Mouse (Mus musculus) limb, embryonic 14.5 days (tissue): ENCODE measurements around the gene Gm8279. TPM values are rescaled to one million over a fixed set of nuclear protein-coding genes. Genes with fewer than 3 reads are reported as not detected.
"Not testable (repeated sequence)": the region's sequence is repeated elsewhere in the genome, so short reads cannot be mapped to it uniquely, and the experiment has no call there.

Experiments used
- ATAC-seq: fragments of 200-750 bp; cut with Nextera tagmentation; 2 replicates; pipeline ENCODE4 v1.8.0; 2017; ENCODE audit warnings: low read depth, moderate number of reproducible peaks, moderate TSS enrichment; ENCODE audit not compliant: low FRiP score
- DNase-seq: peaks from one replicate; pipeline ENCODE4 v3.0.0-alpha.2; 2015; ENCODE audit warnings: low spot score
- H3K27ac ChIP-seq: fragments of 300-500 bp; sonication (generic); replicated peaks from 2 replicates; pipeline ENCODE4 v1.5.1; 2014; ENCODE audit warnings: low read depth, mild to moderate bottlenecking, low read length, moderate library complexity, mixed read lengths
- H3K27me3 ChIP-seq: fragments of 300-500 bp; sonication (generic); 2 replicates; pipeline ENCODE4 v1.6.1; 2014; ENCODE audit warnings: low read length, mixed read lengths; ENCODE audit not compliant: control insufficient read depth, insufficient read depth
- H3K36me3 ChIP-seq: fragments of 300-500 bp; sonication (generic); 2 replicates; pipeline ENCODE4 v1.6.1; 2014; ENCODE audit warnings: mild to moderate bottlenecking, low read length, moderate library complexity, mixed read lengths; ENCODE audit not compliant: control insufficient read depth, insufficient read depth
- H3K4me1 ChIP-seq: fragments of 300-500 bp; sonication (generic); 2 replicates; pipeline ENCODE4 v1.6.1; 2014; ENCODE audit warnings: antibody characterized with exemption, low read length, mixed read lengths; ENCODE audit not compliant: control insufficient read depth, insufficient read depth
- H3K4me2 ChIP-seq: fragments of 300-500 bp; sonication (generic); replicated peaks from 2 replicates; pipeline ENCODE4 v1.6.1; 2014; ENCODE audit warnings: low read depth, mild to moderate bottlenecking, low read length, moderate library complexity; ENCODE audit not compliant: severe bottlenecking
- H3K4me3 ChIP-seq: fragments of 300-500 bp; sonication (generic); replicated peaks from 2 replicates; pipeline ENCODE4 v1.5.1; 2014; ENCODE audit warnings: low read length
- H3K9ac ChIP-seq: fragments of 300-500 bp; sonication (generic); 2 replicates; pipeline ENCODE4 v1.6.1; 2014; ENCODE audit warnings: mild to moderate bottlenecking, low read depth, low read length, moderate library complexity; ENCODE audit not compliant: severe bottlenecking
- H3K9me3 ChIP-seq: fragments of 300-500 bp; sonication (generic); 2 replicates; pipeline ENCODE4 v1.6.1; 2016; ENCODE audit warnings: low read length; ENCODE audit not compliant: control insufficient read depth
- WGBS: fragments of 180-500 bp; shearing (Covaris S2); extraction: QIAGEN DNeasy Blood & Tissue Kit; methylation state at CpG from one replicate; pipeline ENCODE4 v1.1.7; 2014; 5-methylcytosine and 5-hydroxymethylcytosine counted together
- polyA plus RNA-seq, 2 experiments: library from polyadenylated mRNA; depleted of rRNA in 1 of 2; stranded (reverse) in 1 of 2; unstranded in 1 of 2; fragments of >200 nt; fragmentation: Nextera tagmentation in 1 of 2; extraction: Ambion mirVana in 1 of 2; gene quantifications; 2 replicates each; pipeline versions ENCODE4 v1.2.1 to v1.2.3; 2012 to 2014

Gene Gm8279
- polyA plus RNA-seq (2012; rRNA removed) (not detected in 2 replicates), polyA plus RNA-seq (2014; fragmentation: Nextera tagmentation; extraction: Ambion mirVana) (not detected in 2 replicates)

GRCm38 (mm10) chr14:5131219-5131618, at the start of gene Gm8279:
Gene Gm8279, plus strand, starts transcription at chr14:5131519.
- H3K4me3 ChIP-seq, H3K36me3 ChIP-seq, H3K4me2 ChIP-seq, H3K27ac ChIP-seq, H3K9me3 ChIP-seq, ATAC-seq, H3K9ac ChIP-seq, H3K4me1 ChIP-seq, DNase-seq, H3K27me3 ChIP-seq: not testable (repeated sequence)
- 80% methylated on average over 2 of the region's 2 CpGs for WGBS

- WGBS, result no CpG with 5 or more reads among the region's 1 CpGs
- not testable (repeated sequence) for DNase-seq, H3K27me3 ChIP-seq
Observed at GRCm38 (mm10) chr14:5164235-5164634, 32.9 kb downstream of the Gm8279 start, which contains the start of gene Gm3317. Gene Gm3317, plus strand, starts transcription at chr14:5164535.

GRCm38 (mm10) chr14:5185493-5185892, 54.2 kb downstream of the Gm8279 start, which contains the start of gene Gm8271:
Gene Gm8271, plus strand, starts transcription at chr14:5185793.
- WGBS, result no CpG with 5 or more reads among the region's 3 CpGs
- not testable (repeated sequence) for ATAC-seq, H3K36me3 ChIP-seq, H3K4me2 ChIP-seq, H3K9ac ChIP-seq, H3K4me1 ChIP-seq, H3K27me3 ChIP-seq, DNase-seq, H3K27ac ChIP-seq, H3K4me3 ChIP-seq, H3K9me3 ChIP-seq

More at GRCm38 (mm10) chr14:5164235-5164634, 32.9 kb downstream of the Gm8279 start, which contains the start of gene Gm3317:
- not testable (repeated sequence) for H3K36me3 ChIP-seq, H3K4me2 ChIP-seq, H3K27ac ChIP-seq, H3K9me3 ChIP-seq, H3K9ac ChIP-seq, H3K4me1 ChIP-seq, ATAC-seq, H3K4me3 ChIP-seq

Other genes starting within 250 kb of the Gm8279 start
- 0.09 TPM in 1 of 2 replicates, not detected in the other for gene Gm3278, start 239.1 kb upstream of the Gm8279 start, polyA plus RNA-seq (2012; rRNA removed)
- not detected in 2 replicates for gene Gm3278, start 239.1 kb upstream of the Gm8279 start, polyA plus RNA-seq (2014; fragmentation: Nextera tagmentation; extraction: Ambion mirVana)
- not detected in 2 replicates for gene Gm8297, start 147.6 kb upstream of the Gm8279 start, polyA plus RNA-seq (2012; rRNA removed)
- not detected in 2 replicates for gene Gm8297, start 147.6 kb upstream of the Gm8279 start, polyA plus RNA-seq (2014; fragmentation: Nextera tagmentation; extraction: Ambion mirVana)
- not detected in 2 replicates for gene Gm3298, start 115.6 kb upstream of the Gm8279 start, polyA plus RNA-seq (2012; rRNA removed)
- not detected in 2 replicates for gene Gm3298, start 115.6 kb upstream of the Gm8279 start, polyA plus RNA-seq (2014; fragmentation: Nextera tagmentation; extraction: Ambion mirVana)
- not detected in 2 replicates for gene 4930555G01Rik, start 80.9 kb upstream of the Gm8279 start, polyA plus RNA-seq (2012; rRNA removed)
- not detected in 2 replicates for gene 4930555G01Rik, start 80.9 kb upstream of the Gm8279 start, polyA plus RNA-seq (2014; fragmentation: Nextera tagmentation; extraction: Ambion mirVana)
- gene Gm8281, start 60.5 kb upstream of the Gm8279 start, polyA plus RNA-seq (2012; rRNA removed), result 1.1 and 2.1 TPM in 2 replicates
- 0.32 and 0.43 TPM in 2 replicates for gene Gm8281, start 60.5 kb upstream of the Gm8279 start, polyA plus RNA-seq (2014; fragmentation: Nextera tagmentation; extraction: Ambion mirVana)
- gene Gm3317, start 33.0 kb downstream of the Gm8279 start, polyA plus RNA-seq (2012; rRNA removed), result not detected in 2 replicates
- not detected in 2 replicates for gene Gm3317, start 33.0 kb downstream of the Gm8279 start, polyA plus RNA-seq (2014; fragmentation: Nextera tagmentation; extraction: Ambion mirVana)
- not detected in 2 replicates for gene Gm8271, start 54.3 kb downstream of the Gm8279 start, polyA plus RNA-seq (2012; rRNA removed)
- not detected in 2 replicates for gene Gm8271, start 54.3 kb downstream of the Gm8279 start, polyA plus RNA-seq (2014; fragmentation: Nextera tagmentation; extraction: Ambion mirVana)
- gene Gm3526, start 129.1 kb downstream of the Gm8279 start, polyA plus RNA-seq (2012; rRNA removed), result not detected in 2 replicates
- not detected in 2 replicates for gene Gm3526, start 129.1 kb downstream of the Gm8279 start, polyA plus RNA-seq (2014; fragmentation: Nextera tagmentation; extraction: Ambion mirVana)
- gene Gm3542, start 203.4 kb downstream of the Gm8279 start, polyA plus RNA-seq (2012; rRNA removed), result not detected in 2 replicates
- gene Gm3542, start 203.4 kb downstream of the Gm8279 start, polyA plus RNA-seq (2014; fragmentation: Nextera tagmentation; extraction: Ambion mirVana), result not detected in 2 replicates